Comparison of ENCODE assay signal across 9 mouse cellular contexts in the genomic region with DNA sequence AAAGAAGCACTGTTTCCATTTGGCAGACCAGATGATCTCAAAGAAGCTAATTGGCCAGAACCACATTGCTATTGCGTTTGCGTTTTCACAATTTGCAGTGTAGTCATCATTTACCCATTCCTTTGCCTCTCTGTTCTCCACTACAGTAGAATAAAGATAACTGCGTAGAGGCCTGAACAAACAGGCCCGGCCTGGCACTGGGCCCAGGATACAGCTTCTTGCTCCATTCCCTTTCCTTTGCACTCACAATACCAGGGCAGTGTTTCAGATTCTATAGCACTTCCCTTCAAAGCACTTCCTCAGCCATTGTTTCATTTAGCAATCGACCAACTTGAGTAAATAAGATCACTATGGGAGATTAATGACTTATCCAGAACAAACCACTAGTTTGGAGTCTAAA. TPM values are rescaled to one million over a fixed set of nuclear protein-coding genes. Genes with fewer than 3 reads are reported as not detected.
DNase-seq lines count a peak whose midpoint lies in the region; ATAC-seq and TF ChIP-seq lines count a peak whose summit lies in the region.
"Had no signal": no experiment of that assay in that cellular context is flagged by ENCODE, and none has a peak within 500 bp of the region (broad histone marks: within the 10 kb centered on the region; RNA-seq: fewer than 3 reads in every experiment).

No protein-coding gene starts in this region.

- no peak for ATAC-seq in forebrain, embryonic 15.5 days (replicated peaks)
- ATAC-seq in forebrain, embryonic 16.5 days, result no peak
- peak; percentile 81 for ATAC-seq in heart, embryonic 15.5 days (replicated peaks; ENCODE audit: insufficient number of reproducible peaks, insufficient read depth, low FRiP score, low read depth)
- no peak for ATAC-seq in activated CD4-positive, CD25-positive, alpha-beta regulatory T cell, adult 4 months

- no peaks in the 10 kb centered on the region for H3K4me1 ChIP-seq in forebrain, embryonic 15.5 days
- no peaks in the 10 kb centered on the region for H3K4me1 ChIP-seq in forebrain, embryonic 16.5 days (replicated peaks; ENCODE audit: control insufficient read depth, insufficient read depth, low read length)
- H3K4me1 ChIP-seq in heart, embryonic 15.5 days (replicated peaks), result peaks cover 9% of the 10 kb centered on the region
- H3K4me1 ChIP-seq: limb, embryonic 12.5 days had no signal

- no peak overlapping the region for H3K4me3 ChIP-seq in forebrain, embryonic 15.5 days
- H3K4me3 ChIP-seq in forebrain, embryonic 16.5 days (replicated peaks; ENCODE audit: low read length), result no peak overlapping the region
- H3K4me3 ChIP-seq in heart, embryonic 15.5 days, result no peak overlapping the region
- no peak overlapping the region for H3K4me3 ChIP-seq in left cerebral cortex, adult 2 months
- H3K4me3 ChIP-seq: limb, embryonic 12.5 days had no signal

- intact Hi-C loops in left cerebral cortex, adult 2 months (cut with DNase I), result no loop called here

- WGBS in forebrain, embryonic 15.5 days, result 59% methylated on average over 5 of the region's 5 CpGs
- 56% methylated on average over 5 of the region's 5 CpGs for WGBS in forebrain, embryonic 16.5 days
- WGBS in heart, embryonic 15.5 days, result 56% methylated on average over 5 of the region's 5 CpGs

- peaks cover 85% of the 10 kb centered on the region for H3K36me3 ChIP-seq in forebrain, embryonic 15.5 days
- H3K36me3 ChIP-seq in forebrain, embryonic 16.5 days (ENCODE audit: control insufficient read depth, insufficient read depth), result peaks cover 31% of the 10 kb centered on the region
- H3K36me3 ChIP-seq in heart, embryonic 15.5 days, result peaks cover 57% of the 10 kb centered on the region

- peak; percentile 48 to 62 for DNase-seq in right cerebral cortex, postnatal 10 days (ENCODE audit: low spot score in 2 of 2)
- DNase-seq in right cerebral cortex, postnatal 36 days (ENCODE audit: low spot score in 2 of 2), result no peak
- DNase-seq in lung, postnatal 4 days, result peak; percentile 77 to 87
- DNase-seq in left cerebral cortex, adult 2 months (ENCODE audit: extremely low spot score in 1 of 2, low spot score in 2 of 2), result no peak

- H3K27me3 ChIP-seq in forebrain, embryonic 15.5 days, result no peaks in the 10 kb centered on the region
- H3K27me3 ChIP-seq in forebrain, embryonic 16.5 days (replicated peaks; ENCODE audit: control insufficient read depth, insufficient read depth, low read length), result no peaks in the 10 kb centered on the region
- H3K27me3 ChIP-seq in heart, embryonic 15.5 days, result no peaks in the 10 kb centered on the region
- H3K27me3 ChIP-seq: limb, embryonic 12.5 days had no signal

- H3K9ac ChIP-seq in forebrain, embryonic 15.5 days (replicated peaks), result no peak overlapping the region
- H3K9ac ChIP-seq in forebrain, embryonic 16.5 days (replicated peaks; ENCODE audit: low read depth, low read length), result no peak overlapping the region
- no peak overlapping the region for H3K9ac ChIP-seq in heart, embryonic 15.5 days
- H3K9ac ChIP-seq: limb, embryonic 12.5 days had no signal

- peak overlapping the region; percentile 23; the same call in 1 of the 2 replicates for H3K27ac ChIP-seq in forebrain, embryonic 15.5 days (replicated peaks)
- H3K27ac ChIP-seq in forebrain, embryonic 16.5 days (ENCODE audit: low read length), result no peak overlapping the region
- H3K27ac ChIP-seq in heart, embryonic 15.5 days, result peak overlapping the region; percentile 55
- H3K27ac ChIP-seq in left cerebral cortex, adult 2 months, result no peak overlapping the region
- H3K27ac ChIP-seq: limb, embryonic 12.5 days had no signal

- no peak for TF ChIP-seq CTCF in left cerebral cortex, adult 2 months (IDR thresholded peaks at IDR 0.05)

- H3K4me2 ChIP-seq in forebrain, embryonic 15.5 days (replicated peaks), result no peak overlapping the region
- no peak overlapping the region for H3K4me2 ChIP-seq in forebrain, embryonic 16.5 days (ENCODE audit: low read length)
- H3K4me2 ChIP-seq in heart, embryonic 15.5 days, result no peak overlapping the region
- H3K4me2 ChIP-seq: limb, embryonic 12.5 days had no signal

- no peaks in the 10 kb centered on the region for H3K9me3 ChIP-seq in forebrain, embryonic 15.5 days
- no peaks in the 10 kb centered on the region for H3K9me3 ChIP-seq in forebrain, embryonic 16.5 days (ENCODE audit: control insufficient read depth, low read length)
- H3K9me3 ChIP-seq in heart, embryonic 15.5 days (replicated peaks), result no peaks in the 10 kb centered on the region
- H3K9me3 ChIP-seq: limb, embryonic 12.5 days had no signal

RNA-seq across cellular contexts. Expression of gene Ucp3, which starts 41.7 kb away (rescaled TPM):
- polyA plus RNA-seq in forebrain, embryonic 15.5 days (2015; fragmentation: Nextera tagmentation; extraction: Ambion mirVana), result not detected in 2 replicates
- not detected in 2 replicates for polyA plus RNA-seq in forebrain, embryonic 16.5 days (2015; fragmentation: Nextera tagmentation; extraction: Ambion mirVana)
- 0.11 and 0.29 TPM in 2 replicates for polyA plus RNA-seq in heart, embryonic 15.5 days (2015; fragmentation: Nextera tagmentation; extraction: Ambion mirVana)
- polyA plus RNA-seq in activated CD4-positive, CD25-positive, alpha-beta regulatory T cell, adult 4 months (2017; shearing (Covaris generic)), result not detected
- total RNA-seq in left cerebral cortex, adult 2 months (2021), result 1 to 10 TPM; 2.9 TPM
- polyA plus RNA-seq: limb, embryonic 12.5 days had no signal

RNA-seq across cellular contexts. Expression of gene Ppme1, which starts 59.0 kb away (rescaled TPM):
- polyA plus RNA-seq in forebrain, embryonic 15.5 days (2015; fragmentation: Nextera tagmentation; extraction: Ambion mirVana), result 145 and 155 TPM in 2 replicates
- polyA plus RNA-seq in forebrain, embryonic 16.5 days (2015; fragmentation: Nextera tagmentation; extraction: Ambion mirVana), result 157 and 158 TPM in 2 replicates
- polyA plus RNA-seq in heart, embryonic 15.5 days (2015; fragmentation: Nextera tagmentation; extraction: Ambion mirVana), result 52.8 and 61.1 TPM in 2 replicates
- 10 to 100 TPM; 21.7 to 27.2 TPM for polyA plus RNA-seq in activated CD4-positive, CD25-positive, alpha-beta regulatory T cell, adult 4 months (2017; shearing (Covaris generic))
- 100 to 1,000 TPM; 220 to 230 TPM for total RNA-seq in left cerebral cortex, adult 2 months (2021)

RNA-seq across cellular contexts. Expression of gene C2cd3, which starts 59.1 kb away (rescaled TPM):
- polyA plus RNA-seq in forebrain, embryonic 15.5 days (2015; fragmentation: Nextera tagmentation; extraction: Ambion mirVana), result 28.8 and 29.7 TPM in 2 replicates
- 28.9 and 29.1 TPM in 2 replicates for polyA plus RNA-seq in forebrain, embryonic 16.5 days (2015; fragmentation: Nextera tagmentation; extraction: Ambion mirVana)
- 11.8 and 14.6 TPM in 2 replicates for polyA plus RNA-seq in heart, embryonic 15.5 days (2015; fragmentation: Nextera tagmentation; extraction: Ambion mirVana)
- polyA plus RNA-seq in activated CD4-positive, CD25-positive, alpha-beta regulatory T cell, adult 4 months (2017; shearing (Covaris generic)), result 10 to 100 TPM; 29.3 to 30.8 TPM
- 10 to 100 TPM; 25.3 to 28.8 TPM for total RNA-seq in left cerebral cortex, adult 2 months (2021)

Comparison
In these comparisons a context has a peak if more than half of its experiments do, and no peak if none do; other contexts are left out.
1. H3K27ac ChIP-seq: peak in forebrain, embryonic 15.5 days (single experiment) and heart, embryonic 15.5 days (single experiment); none in forebrain, embryonic 16.5 days (single experiment) and left cerebral cortex, adult 2 months (single experiment).
2. DNase-seq: peak in right cerebral cortex, postnatal 10 days (2 of 2) and lung, postnatal 4 days (2 of 2); none in right cerebral cortex, postnatal 36 days (0 of 2) and left cerebral cortex, adult 2 months (0 of 2).